Mouse (Mus musculus) spleen, adult 18-20 months (tissue): ENCODE results near the gene Parp14.

ENCODE experiments used
- DNase-seq, 2 experiments: peaks; one replicate each; pipeline ENCODE4 v3.0.0; 2022; ENCODE audit warnings: mixed read lengths in 2 of 2

Gene Parp14

DNA sequence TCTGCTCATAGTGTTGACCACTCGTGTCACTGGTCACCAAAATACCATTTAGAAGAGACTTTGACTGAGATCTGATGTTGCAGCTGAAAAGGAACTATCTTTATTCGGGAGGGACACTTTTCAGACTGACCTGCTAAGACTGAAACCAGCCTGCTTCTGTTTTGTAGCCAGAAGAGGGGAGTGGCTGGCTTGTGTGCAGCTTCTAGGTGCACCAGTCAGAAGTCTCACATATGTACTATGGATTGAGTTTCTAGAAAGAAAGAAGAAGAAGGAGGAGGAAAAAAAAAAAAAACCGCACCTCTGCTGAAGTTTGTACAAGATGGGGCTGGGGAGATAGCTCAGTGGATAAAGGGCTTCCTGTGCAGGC is 88.2 kb downstream of the Parp14 start:
- no peak for DNase-seq
